Mouse (Mus musculus) bone marrow macrophage, adult 2 months (primary cell): ENCODE results near the gene Gm14214. TPM values are rescaled to one million over a fixed set of nuclear protein-coding genes. Genes with fewer than 3 reads are reported as not detected.

Source experiments
- H3K27ac ChIP-seq: 2 replicates; pipeline ENCODE4 v1.5.1; 2012; ENCODE audit warnings: low read depth, low read length; ENCODE audit not compliant: insufficient read depth
- H3K4me1 ChIP-seq: 2 replicates; pipeline ENCODE4 v1.6.1; 2012; ENCODE audit warnings: low read length; ENCODE audit not compliant: control insufficient read depth, insufficient read depth
- H3K4me3 ChIP-seq: 2 replicates; pipeline ENCODE4 v1.5.1; 2012; ENCODE audit warnings: mild to moderate bottlenecking, low read length, moderate library complexity; ENCODE audit not compliant: insufficient read depth
- CTCF ChIP-seq: IDR thresholded peaks from 2 replicates; pipeline ENCODE4 v1.5.1; 2012; ENCODE audit warnings: low read depth, mild to moderate bottlenecking, low read length, moderate library complexity
- POLR2A ChIP-seq: IDR thresholded peaks from 2 replicates; pipeline ENCODE4 v1.6.1; 2012; ENCODE audit warnings: mild to moderate bottlenecking, low read depth, low read length, borderline replicate concordance
- polyA plus RNA-seq: library from polyadenylated mRNA; stranded (reverse); fragments of >200 nt; gene quantifications from 2 replicates; pipeline ENCODE4 v1.2.4, GENCODE M21; 2012; ENCODE audit not compliant: missing spikeins, insufficient read depth, insufficient read length

The Gm14214 gene
- polyA plus RNA-seq, result not detected in 2 replicates

GRCm38 (mm10) chr2:154769930-154770329 is at the start of gene Gm14214:
Gm14214 (minus strand) TSS chr2:154770030.
- Histone ChIP-seq H3K27ac (no peak within 1 kb of the TSS), H3K4me3 (no peak within 1 kb of the TSS), H3K4me1 (peaks cover 32% of the 10 kb centered on the region)
- TF ChIP-seq CTCF (no peak), POLR2A (no peak)

GRCm38 (mm10) chr2:154818599-154818998 is 48.8 kb upstream of the Gm14214 start:
- H3K4me3 ChIP-seq, result no peak overlapping the region
- H3K27ac ChIP-seq, result no peak overlapping the region
- no peak for TF ChIP-seq POLR2A
- no peak for TF ChIP-seq CTCF
- peaks cover 43% of the 10 kb centered on the region for H3K4me1 ChIP-seq

- H3K4me1 ChIP-seq, result peaks cover 43% of the 10 kb centered on the region
These were observed 48.0 kb upstream of the Gm14214 start for GRCm38 (mm10) chr2:154817788-154818187.

GRCm38 (mm10) chr2:154817089-154817488 is 47.3 kb upstream of the Gm14214 start:
- TF ChIP-seq CTCF (no peak), POLR2A (no peak)
- peaks cover 43% of the 10 kb centered on the region for H3K4me1 ChIP-seq

More at GRCm38 (mm10) chr2:154817788-154818187, 48.0 kb upstream of the Gm14214 start:
- no peak overlapping the region for H3K27ac ChIP-seq
- TF ChIP-seq CTCF (peak; percentile 48; the same call in 1 of the 2 replicates), POLR2A (no peak)
- no peak overlapping the region for H3K4me3 ChIP-seq

GRCm38 (mm10) chr2:154813426-154813825 is 43.6 kb upstream of the Gm14214 start:
- TF ChIP-seq POLR2A (no peak), CTCF (no peak)
- Histone ChIP-seq H3K27ac (no peak overlapping the region), H3K4me1 (peaks cover 21% of the 10 kb centered on the region), H3K4me3 (no peak overlapping the region)

More at GRCm38 (mm10) chr2:154817089-154817488, 47.3 kb upstream of the Gm14214 start:
- no peak overlapping the region for H3K4me3 ChIP-seq
- H3K27ac ChIP-seq, result no peak overlapping the region

- TF ChIP-seq POLR2A (no peak), CTCF (no peak)
These were observed 41.0 kb upstream of the Gm14214 start for GRCm38 (mm10) chr2:154810821-154811220.

GRCm38 (mm10) chr2:154809107-154809762 is 39.4 kb upstream of the Gm14214 start:
- Histone ChIP-seq H3K4me3 (no peak overlapping the region), H3K27ac (no peak overlapping the region), H3K4me1 (peaks cover 6% of the 10 kb centered on the region)
- TF ChIP-seq CTCF (no peak), POLR2A (no peak)

More at GRCm38 (mm10) chr2:154810821-154811220, 41.0 kb upstream of the Gm14214 start:
- Histone ChIP-seq H3K4me3 (no peak overlapping the region), H3K4me1 (peaks cover 5% of the 10 kb centered on the region), H3K27ac (no peak overlapping the region)

- Histone ChIP-seq H3K4me3 (no peak overlapping the region), H3K4me1 (peaks cover 6% of the 10 kb centered on the region), H3K27ac (no peak overlapping the region)
- TF ChIP-seq POLR2A, result no peak
- no peak for TF ChIP-seq CTCF
These were observed 37.9 kb upstream of the Gm14214 start for GRCm38 (mm10) chr2:154807689-154808088.

GRCm38 (mm10) chr2:154803845-154804244 is 34.0 kb upstream of the Gm14214 start:
- TF ChIP-seq CTCF (no peak), POLR2A (no peak)
- no peak overlapping the region for H3K27ac ChIP-seq
- H3K4me3 ChIP-seq, result no peak overlapping the region
- H3K4me1 ChIP-seq, result peaks cover 4% of the 10 kb centered on the region; the same call in 1 of the 2 replicates

- H3K27ac ChIP-seq, result no peak overlapping the region
- H3K4me3 ChIP-seq, result no peak overlapping the region
- 0 out of 2 replicates have a peak, but pooled peaks cover 2% of the 10 kb centered on the region for H3K4me1 ChIP-seq
- TF ChIP-seq POLR2A (no peak), CTCF (no peak)
These were observed 33.5 kb upstream of the Gm14214 start for GRCm38 (mm10) chr2:154803372-154803771.
